Mouse (Mus musculus) brain, adult 10 weeks (tissue): ENCODE data around the gene Gm11009. TPM values are rescaled to one million over a fixed set of nuclear protein-coding genes. Genes with fewer than 3 reads are reported as not detected.

ENCODE experiments used
- polyA plus RNA-seq: library from polyadenylated mRNA; stranded (reverse); fragments of 350-450 nt; fragmentation: Illumina TruSeq; extraction: RNeasy Lipid Tissue Mini Kit (QIAGEN cat#74804); gene quantifications from one replicate; pipeline ENCODE4 v1.2.3, GENCODE M21; 2015; ENCODE audit warnings: low read depth, low replicate concordance

The Gm11009 gene
- not detected for polyA plus RNA-seq

GRCm38 (mm10) chr2:176319394-176319793 is at the start of gene Gm11009:
Gene Gm11009 (minus strand): TSS chr2:176319494.

Other genes starting within 250 kb of the Gm11009 start
- 2.8 TPM for gene Gm2004, start 169.7 kb downstream of the Gm11009 start, polyA plus RNA-seq
- 13.7 TPM for gene 2210418O10Rik, start 92.9 kb downstream of the Gm11009 start, polyA plus RNA-seq
- 18.0 TPM for gene Gm14435, start 104.1 kb upstream of the Gm11009 start, polyA plus RNA-seq
- 0.91 TPM for gene Gm14434, start 167.3 kb upstream of the Gm11009 start, polyA plus RNA-seq
- not detected for gene Zfp967, start 201.6 kb upstream of the Gm11009 start, polyA plus RNA-seq